Mouse (Mus musculus) olfactory bulb, adult 2 months (tissue): Measurements from ENCODE around the gene Tom1l2. TPM values are rescaled to one million over a fixed set of nuclear protein-coding genes. Genes with fewer than 3 reads are reported as not detected.

Source experiments
- H3K27ac ChIP-seq: fragments of 200-500 bp; 2 replicates; pipeline ENCODE4 v1.5.1; 2012; ENCODE audit warnings: low read depth, low read length; ENCODE audit not compliant: insufficient read depth
- H3K4me1 ChIP-seq: fragments of 200-500 bp; 2 replicates; pipeline ENCODE4 v1.6.1; 2012; ENCODE audit warnings: low read length; ENCODE audit not compliant: control insufficient read depth, insufficient read depth
- H3K4me3 ChIP-seq: fragments of 200-500 bp; 2 replicates; pipeline ENCODE4 v1.5.1; 2012; ENCODE audit warnings: mild to moderate bottlenecking, low read depth, low read length, moderate library complexity; ENCODE audit not compliant: insufficient read depth
- CTCF ChIP-seq: fragments of 200-500 bp; IDR thresholded peaks from 2 replicates; pipeline ENCODE4 v1.5.1; 2012; ENCODE audit warnings: low read depth, mild to moderate bottlenecking, low read length, moderate library complexity; ENCODE audit not compliant: insufficient read depth
- POLR2A ChIP-seq: fragments of 200-500 bp; IDR thresholded peaks from 2 replicates; pipeline ENCODE4 v1.6.1; 2012; ENCODE audit warnings: mild to moderate bottlenecking, low read depth, low read length, moderate library complexity; ENCODE audit not compliant: insufficient read depth
- WGBS: fragments of 180-500 bp; shearing (Covaris S2); methylation state at CpG from one replicate; pipeline ENCODE4 v1.1.7; 2018; 5-methylcytosine and 5-hydroxymethylcytosine counted together
- polyA plus RNA-seq: library from polyadenylated mRNA; stranded (reverse); fragments of >200 nt; gene quantifications from 2 replicates; pipeline ENCODE4 v1.2.4, GENCODE M21; 2012; ENCODE audit warnings: low replicate concordance; ENCODE audit not compliant: missing spikeins, insufficient read depth, insufficient read length

The Tom1l2 gene
- polyA plus RNA-seq, 1 experiment = not detected

- peaks cover 44% of the 10 kb centered on the region for H3K4me1 ChIP-seq
- peak overlapping the region; percentile 54 for H3K27ac ChIP-seq
- H3K4me3 ChIP-seq = peak overlapping the region; percentile 47
- TF ChIP-seq CTCF = no peak
- no peak for TF ChIP-seq POLR2A
- WGBS = 19% methylated on average over 2 of the region's 2 CpGs
Measured at GRCm38 (mm10) chr11:60209933-60210249, 142.8 kb downstream of the Tom1l2 start.

DNA sequence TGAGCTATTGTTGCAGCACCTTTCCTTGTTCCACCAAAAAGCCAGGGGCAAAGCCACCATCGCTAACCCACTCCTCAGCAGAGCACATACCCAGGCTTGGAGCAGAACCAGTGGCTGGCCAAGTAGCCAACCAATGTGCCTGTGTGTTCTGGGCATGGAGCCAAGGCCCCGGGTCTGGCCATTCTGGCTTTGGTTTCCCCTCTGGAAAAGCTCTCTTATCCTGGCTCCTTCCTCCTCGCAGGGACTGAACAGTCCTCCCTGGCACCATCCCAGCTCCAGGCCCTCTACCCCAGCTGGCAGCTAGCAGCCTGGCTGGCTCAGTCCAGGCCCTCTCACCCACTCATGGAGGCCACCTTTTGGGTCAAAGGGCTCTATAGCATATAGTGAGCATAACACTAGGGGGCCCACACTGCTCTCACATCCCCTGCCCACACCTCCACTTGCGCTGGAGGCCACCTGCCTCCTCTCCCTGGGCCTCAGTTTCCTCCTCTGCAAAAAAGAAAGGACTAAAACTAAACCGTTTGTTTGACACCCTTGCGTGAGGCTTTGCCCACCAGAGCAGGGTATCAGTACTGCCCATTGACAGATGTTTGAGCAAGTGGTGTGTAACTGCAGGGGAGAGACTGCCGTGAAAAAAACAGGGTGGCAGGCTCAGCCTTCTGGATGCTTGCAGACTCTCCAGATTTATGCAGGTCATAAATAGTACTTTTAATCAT lies 143.3 kb downstream of the Tom1l2 start:
- Histone ChIP-seq H3K4me1 (peaks cover 44% of the 10 kb centered on the region), H3K4me3 (peak overlapping the region; percentile 47), H3K27ac (peak overlapping the region; percentile 54; the same call in 1 of the 2 replicates)
- WGBS = 41% methylated on average over 7 of the region's 7 CpGs
- TF ChIP-seq POLR2A (no peak), CTCF (no peak)

DNA sequence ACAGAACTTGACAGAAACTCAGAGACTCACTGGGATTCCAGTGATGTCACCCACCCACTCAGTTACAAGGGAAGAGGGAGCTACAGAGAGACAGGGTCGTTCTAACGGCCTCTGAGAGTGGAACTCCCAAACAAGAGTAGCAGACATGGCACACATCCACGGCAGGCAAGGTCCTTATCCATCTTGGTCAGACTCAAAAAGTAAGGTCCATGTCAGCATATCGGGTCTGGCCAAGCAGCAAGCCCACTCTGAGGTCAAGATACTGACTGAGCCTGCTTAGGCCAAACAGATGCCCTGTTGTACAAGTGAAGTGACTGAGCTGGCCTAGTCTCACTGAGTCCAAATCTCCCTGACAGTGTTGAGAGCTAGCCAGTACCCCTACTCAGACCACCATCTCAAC lies 144.0 kb downstream of the Tom1l2 start:
- WGBS = 28% methylated on average over 4 of the region's 4 CpGs
- Histone ChIP-seq H3K27ac (peak overlapping the region; percentile 30; the same call in 1 of the 2 replicates), H3K4me3 (peak overlapping the region; percentile 47), H3K4me1 (peaks cover 44% of the 10 kb centered on the region)
- TF ChIP-seq CTCF (no peak), POLR2A (no peak)

- no peak overlapping the region for H3K27ac ChIP-seq
- 56% methylated on average over 6 of the region's 6 CpGs for WGBS
- peak overlapping the region; percentile 47; the same call in 1 of the 2 replicates for H3K4me3 ChIP-seq
- no peak for TF ChIP-seq CTCF
- TF ChIP-seq POLR2A = no peak
- peaks cover 40% of the 10 kb centered on the region for H3K4me1 ChIP-seq
Measured at GRCm38 (mm10) chr11:60208201-60208600, 144.5 kb downstream of the Tom1l2 start.

- 69% methylated on average over 5 of the region's 5 CpGs for WGBS
- no peak for TF ChIP-seq POLR2A
- no peak for TF ChIP-seq CTCF
- Histone ChIP-seq H3K4me1 (peaks cover 31% of the 10 kb centered on the region), H3K27ac (no peak overlapping the region), H3K4me3 (no peak overlapping the region)
Measured at GRCm38 (mm10) chr11:60206207-60206606, 146.5 kb downstream of the Tom1l2 start.

GRCm38 (mm10) chr11:60205026-60205425 lies 147.7 kb downstream of the Tom1l2 start:
- peaks cover 27% of the 10 kb centered on the region for H3K4me1 ChIP-seq
- TF ChIP-seq POLR2A = no peak
- no peak for TF ChIP-seq CTCF

DNA sequence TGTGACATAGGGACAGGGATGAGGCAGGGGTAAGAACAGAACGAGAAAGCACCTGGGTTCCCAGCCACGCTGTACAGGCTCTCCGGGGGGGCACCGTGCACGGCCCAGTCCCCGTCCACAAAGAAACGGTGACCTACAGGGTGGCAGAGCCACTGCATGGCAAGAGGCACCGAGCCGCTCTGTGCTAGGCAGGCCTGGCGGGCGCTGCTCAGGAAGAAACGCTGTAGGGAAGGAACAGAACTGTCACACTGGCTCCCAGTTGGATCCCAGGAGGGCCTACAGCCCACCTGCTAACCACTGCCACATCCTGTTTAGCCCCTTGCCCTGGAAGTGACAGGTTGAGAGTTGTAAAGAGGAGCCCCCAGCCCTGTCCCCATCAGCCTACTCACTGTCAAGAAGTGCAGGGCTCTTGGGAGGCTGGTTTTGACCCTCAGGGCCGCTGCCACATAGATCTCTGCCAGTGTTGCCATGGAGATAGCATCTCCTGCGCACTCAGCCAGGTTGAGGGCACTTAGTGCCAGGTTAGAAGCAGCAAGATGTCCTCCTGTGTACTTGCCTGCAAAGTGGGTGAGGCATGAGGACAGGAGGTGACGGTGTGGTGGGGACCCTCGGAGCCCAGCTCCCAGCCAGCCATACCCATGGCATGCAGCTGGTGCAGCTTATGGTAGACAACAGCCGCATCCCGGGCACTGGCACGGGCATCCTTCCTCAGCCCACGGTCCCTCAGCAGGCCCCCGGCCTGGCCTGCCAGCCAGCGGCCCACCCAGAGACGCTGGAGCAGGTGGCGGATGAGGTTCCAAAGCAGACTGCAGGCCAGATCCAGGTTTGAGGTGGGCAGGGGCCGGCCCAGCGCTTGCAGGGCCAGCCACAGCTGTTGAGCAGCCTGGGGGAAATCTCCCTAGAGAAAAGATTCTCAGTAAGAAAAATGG lies 149.7 kb downstream of the Tom1l2 start:
- Histone ChIP-seq H3K4me3 (no peak overlapping the region), H3K4me1 (peaks cover 10% of the 10 kb centered on the region), H3K27ac (no peak overlapping the region)
- 81% methylated on average over 26 of the region's 26 CpGs for WGBS
- no peak for TF ChIP-seq POLR2A
- no peak for TF ChIP-seq CTCF

More at GRCm38 (mm10) chr11:60205026-60205425, 147.7 kb downstream of the Tom1l2 start:
- H3K4me3 ChIP-seq = no peak overlapping the region
- WGBS = 81% methylated on average over 12 of the region's 12 CpGs
- H3K27ac ChIP-seq = no peak overlapping the region

DNA sequence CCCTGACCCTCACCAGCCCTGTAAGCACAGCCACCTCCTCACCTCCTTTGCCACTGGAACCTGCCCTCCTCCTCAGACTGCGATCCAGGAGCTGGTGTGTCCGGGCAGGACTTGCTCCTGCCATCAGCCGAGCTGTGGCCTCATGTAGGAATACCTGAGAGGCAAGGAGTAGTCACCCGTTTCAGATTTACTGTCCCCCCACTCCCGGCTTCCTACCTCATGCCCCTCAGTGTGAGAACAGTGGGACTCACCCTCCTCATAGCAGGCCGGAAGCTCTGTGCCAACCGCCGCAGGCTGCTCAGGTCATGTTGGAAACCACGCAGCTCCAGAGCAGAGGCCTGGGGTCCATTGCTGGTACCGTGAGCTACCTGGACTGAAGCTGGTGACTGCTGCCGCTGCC lies 152.3 kb downstream of the Tom1l2 start:
- 85% methylated on average over 11 of the region's 11 CpGs for WGBS
- no peak overlapping the region for H3K27ac ChIP-seq

GRCm38 (mm10) chr11:60199702-60200184 lies 153.0 kb downstream of the Tom1l2 start:
- WGBS = 5% methylated on average over 18 of the region's 18 CpGs
- H3K27ac ChIP-seq = no peak overlapping the region
- TF ChIP-seq POLR2A (no peak), CTCF (peak; percentile 93)
- peaks cover 6% of the 10 kb centered on the region for H3K4me1 ChIP-seq
- peak overlapping the region; percentile 25 for H3K4me3 ChIP-seq

More for the DNA sequence above, 152.3 kb downstream of the Tom1l2 start:
- Histone ChIP-seq H3K4me3 (no peak overlapping the region), H3K4me1 (peaks cover 7% of the 10 kb centered on the region)
- TF ChIP-seq CTCF = no peak
- TF ChIP-seq POLR2A = no peak
